20 mouse cellular contexts compared by ENCODE assay signal in genomic region chr6:40240671-40241070, GRCm38 (mm10).
"Had no signal": no experiment of that assay in that cellular context is flagged by ENCODE, and none has a peak within 500 bp of the region (broad histone marks: within the 10 kb centered on the region; RNA-seq: fewer than 3 reads in every experiment).

No protein-coding gene starts in this region.

- H3K36me3 ChIP-seq: hindbrain, embryonic 15.5 days; liver, embryonic 12.5 days; liver, embryonic 15.5 days; lung, embryonic 15.5 days; neural tube, embryonic 12.5 days; neural tube, embryonic 15.5 days; stomach, embryonic 15.5 days had no signal

- H3K4me3 ChIP-seq: hindbrain, embryonic 15.5 days; layer of hippocampus, adult 2 months; liver, embryonic 12.5 days; liver, embryonic 15.5 days; lung, embryonic 15.5 days; megakaryocyte, embryonic 14.5 days; neural tube, embryonic 12.5 days; neural tube, embryonic 15.5 days; stomach, embryonic 15.5 days had no signal

- H3K27me3 ChIP-seq: hindbrain, embryonic 15.5 days; liver, embryonic 12.5 days; liver, embryonic 15.5 days; lung, embryonic 15.5 days; neural tube, embryonic 12.5 days; neural tube, embryonic 15.5 days; stomach, embryonic 15.5 days had no signal

- H3K27ac ChIP-seq: hindbrain, embryonic 15.5 days; layer of hippocampus, adult 2 months; liver, embryonic 12.5 days; liver, embryonic 15.5 days; lung, embryonic 15.5 days; neural tube, embryonic 12.5 days; neural tube, embryonic 15.5 days; stomach, embryonic 15.5 days had no signal

- H3K9me3 ChIP-seq: hindbrain, embryonic 15.5 days; liver, embryonic 12.5 days; liver, embryonic 15.5 days; lung, embryonic 15.5 days; megakaryocyte, embryonic 14.5 days; neural tube, embryonic 12.5 days; neural tube, embryonic 15.5 days; stomach, embryonic 15.5 days had no signal

- H3K4me2 ChIP-seq: hindbrain, embryonic 15.5 days; liver, embryonic 12.5 days; liver, embryonic 15.5 days; lung, embryonic 15.5 days; midbrain, embryonic 11.5 days; neural tube, embryonic 12.5 days; neural tube, embryonic 15.5 days; stomach, embryonic 15.5 days had no signal

- DNase-seq: layer of hippocampus, adult 9-11 months; lung, adult 18-20 months; lung, postnatal 10 days; lung, postnatal 36 days; midbrain, embryonic 14.5 days; retina, postnatal 1 day; right cerebral cortex, postnatal 25 days; spleen, adult 18-20 months; thymus, postnatal 25 days had no signal

- H3K9ac ChIP-seq: hindbrain, embryonic 15.5 days; liver, embryonic 12.5 days; liver, embryonic 15.5 days; lung, embryonic 15.5 days; neural tube, embryonic 12.5 days; neural tube, embryonic 15.5 days; stomach, embryonic 15.5 days had no signal

- ATAC-seq: intestine, postnatal 0 days; liver, embryonic 12.5 days had no signal

- H3K4me1 ChIP-seq: hindbrain, embryonic 15.5 days; liver, embryonic 12.5 days; liver, embryonic 15.5 days; lung, embryonic 15.5 days; megakaryocyte, embryonic 14.5 days; neural tube, embryonic 12.5 days; neural tube, embryonic 15.5 days; stomach, embryonic 15.5 days had no signal
